Mouse (Mus musculus) midbrain, embryonic 13.5 days (tissue): ENCODE measurements around the gene Lmln. TPM values are rescaled to one million over a fixed set of nuclear protein-coding genes. Genes with fewer than 3 reads are reported as not detected.

Experiments
- ATAC-seq: fragments of 200-750 bp; cut with Nextera tagmentation; 2 replicates; pipeline ENCODE4 v1.8.0; 2017; ENCODE audit warnings: mild to moderate bottlenecking, moderate TSS enrichment, moderate library complexity
- H3K27ac ChIP-seq: fragments of 300-500 bp; sonication (generic); 2 replicates; pipeline ENCODE4 v1.5.1; 2015; ENCODE audit warnings: inconsistent platforms, mild to moderate bottlenecking, moderate library complexity
- H3K27me3 ChIP-seq: fragments of 300-500 bp; sonication (generic); 2 replicates; pipeline ENCODE4 v1.6.1; 2015; ENCODE audit warnings: mild to moderate bottlenecking, inconsistent platforms
- H3K36me3 ChIP-seq: fragments of 300-500 bp; sonication (generic); 2 replicates; pipeline ENCODE4 v1.6.1; 2015; ENCODE audit warnings: mild to moderate bottlenecking, inconsistent platforms
- H3K4me1 ChIP-seq: fragments of 300-500 bp; sonication (generic); replicated peaks from 2 replicates; pipeline ENCODE4 v1.6.1; 2015; ENCODE audit warnings: inconsistent platforms
- H3K4me2 ChIP-seq: fragments of 300-500 bp; sonication (generic); replicated peaks from 2 replicates; pipeline ENCODE4 v1.6.1; 2015; ENCODE audit warnings: moderate library complexity, mild to moderate bottlenecking, inconsistent platforms
- H3K4me3 ChIP-seq: fragments of 300-500 bp; sonication (generic); replicated peaks from 2 replicates; pipeline ENCODE4 v1.5.1; 2015; ENCODE audit warnings: mild to moderate bottlenecking, inconsistent platforms
- H3K9ac ChIP-seq: fragments of 300-500 bp; sonication (generic); replicated peaks from 2 replicates; pipeline ENCODE4 v1.6.1; 2015; ENCODE audit warnings: mild to moderate bottlenecking, inconsistent platforms
- H3K9me3 ChIP-seq: fragments of 300-500 bp; sonication (generic); 2 replicates; pipeline ENCODE4 v1.6.1; 2016; ENCODE audit warnings: mild to moderate bottlenecking, inconsistent platforms
- WGBS: fragments of 180-500 bp; shearing (Covaris S2); methylation state at CpG from one replicate; pipeline ENCODE4 v1.1.7; 2015; 5-methylcytosine and 5-hydroxymethylcytosine counted together
- polyA plus RNA-seq: library from polyadenylated mRNA; unstranded; fragments of >200 nt; fragmentation: Nextera tagmentation; extraction: Ambion mirVana; gene quantifications from 2 replicates; pipeline ENCODE4 v1.2.1, GENCODE M21; 2015

Gene Lmln
- polyA plus RNA-seq: 4.4 and 5.3 TPM in 2 replicates

DNA sequence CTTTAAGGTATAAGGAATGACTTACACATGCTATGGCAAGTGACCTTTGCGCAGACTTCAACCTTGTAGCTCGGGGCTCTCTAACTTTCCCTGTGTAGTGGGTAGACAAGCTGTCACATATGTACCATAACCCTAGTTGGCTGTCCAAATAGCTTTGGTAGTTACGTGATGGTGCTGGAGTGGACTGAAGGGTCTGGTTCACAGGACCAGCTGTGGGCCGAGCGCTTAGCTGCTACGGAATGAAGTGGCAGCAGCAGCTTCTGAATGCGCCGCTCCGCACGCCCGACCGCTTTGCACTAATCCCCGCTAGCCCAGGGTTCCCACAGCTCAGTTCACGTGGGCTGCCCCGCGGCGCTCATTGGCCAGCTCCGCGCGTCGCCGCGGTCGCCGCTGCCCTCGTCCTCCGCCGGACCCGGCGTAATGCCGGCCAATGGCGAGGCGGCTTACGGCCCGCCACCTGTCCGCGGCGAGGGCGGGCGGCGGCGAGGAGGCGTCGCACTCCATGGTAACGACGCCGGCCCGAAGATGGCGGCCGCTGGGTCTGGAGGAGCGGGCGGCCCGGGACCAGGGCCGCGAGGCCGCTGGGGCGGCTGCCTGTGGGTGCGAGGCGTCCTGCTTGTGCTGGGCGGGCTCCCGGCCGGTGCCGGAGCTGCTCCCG, at the start of gene Lmln:
TSS of gene Lmln (plus strand) at position 498 of the 658 bp plus-strand sequence.
- Histone ChIP-seq H3K9me3 (no peaks in the 10 kb centered on the region), H3K9ac (peak within 1 kb of the TSS; percentile 85), H3K4me3 (peak within 1 kb of the TSS; percentile 71), H3K27me3 (no peaks in the 10 kb centered on the region), H3K36me3 (peaks cover 39% of the 10 kb centered on the region), H3K4me2 (peak within 1 kb of the TSS; percentile 86), H3K27ac (peak within 1 kb of the TSS; percentile 83), H3K4me1 (peaks cover 40% of the 10 kb centered on the region)
- under 1% methylated on average over 60 of the region's 64 CpGs for WGBS
- peak; percentile 99 for ATAC-seq

DNA sequence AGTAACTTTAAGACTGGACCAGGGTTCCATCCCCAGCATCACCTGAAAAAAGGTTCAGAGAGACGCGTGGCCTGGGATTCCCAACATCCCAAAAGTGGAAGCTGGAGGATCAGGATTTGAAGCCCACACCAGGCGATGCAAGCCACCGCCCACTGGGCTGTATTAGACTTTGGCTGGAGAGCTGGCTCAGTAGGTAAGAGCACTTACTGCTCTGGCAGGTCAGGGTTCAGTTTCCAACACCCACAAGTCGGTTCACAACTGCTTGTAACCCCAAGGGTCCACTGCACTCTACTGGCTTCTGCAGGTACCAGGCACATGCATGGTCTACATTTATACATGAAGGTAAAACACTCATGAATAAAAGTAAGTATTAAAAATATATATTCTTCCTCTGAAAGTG, 48.5 kb upstream of the Lmln start:
- H3K9me3 ChIP-seq: no peaks in the 10 kb centered on the region
- WGBS: 94% methylated on average over 5 of the region's 5 CpGs
- H3K4me1 ChIP-seq: no peaks in the 10 kb centered on the region
- no peak overlapping the region for H3K4me2 ChIP-seq
- peaks cover 69% of the 10 kb centered on the region for H3K36me3 ChIP-seq
- H3K9ac ChIP-seq: no peak overlapping the region
- H3K27me3 ChIP-seq: no peaks in the 10 kb centered on the region
- H3K4me3 ChIP-seq: no peak overlapping the region
- ATAC-seq: no peak
- no peak overlapping the region for H3K27ac ChIP-seq

DNA sequence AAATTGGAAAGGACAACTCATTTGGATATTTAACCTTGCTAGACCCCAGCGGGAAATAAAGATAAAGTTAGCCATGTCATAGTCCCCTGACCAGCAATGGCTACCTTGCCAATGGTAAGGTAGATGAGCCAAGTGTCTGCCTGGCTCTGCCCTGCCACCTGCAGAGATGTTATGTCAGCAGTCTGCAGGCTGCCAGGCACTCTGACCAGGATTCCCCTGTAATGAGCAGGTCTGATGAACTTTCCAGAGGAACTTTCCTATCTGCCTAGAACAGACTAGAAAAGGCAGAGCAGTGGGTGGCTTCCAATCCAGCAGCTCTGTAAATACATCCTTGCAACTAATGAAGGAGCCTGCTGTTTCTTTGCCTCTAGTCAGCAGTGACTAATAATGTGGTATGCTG, 47.4 kb upstream of the Lmln start:
- H3K36me3 ChIP-seq: peaks cover 57% of the 10 kb centered on the region
- H3K9ac ChIP-seq: no peak overlapping the region
- 93% methylated on average over 1 of the region's 1 CpGs for WGBS
- H3K4me1 ChIP-seq: no peaks in the 10 kb centered on the region
- H3K27ac ChIP-seq: no peak overlapping the region
- H3K27me3 ChIP-seq: no peaks in the 10 kb centered on the region
- ATAC-seq: no peak
- no peak overlapping the region for H3K4me2 ChIP-seq
- no peaks in the 10 kb centered on the region for H3K9me3 ChIP-seq
- H3K4me3 ChIP-seq: no peak overlapping the region

DNA sequence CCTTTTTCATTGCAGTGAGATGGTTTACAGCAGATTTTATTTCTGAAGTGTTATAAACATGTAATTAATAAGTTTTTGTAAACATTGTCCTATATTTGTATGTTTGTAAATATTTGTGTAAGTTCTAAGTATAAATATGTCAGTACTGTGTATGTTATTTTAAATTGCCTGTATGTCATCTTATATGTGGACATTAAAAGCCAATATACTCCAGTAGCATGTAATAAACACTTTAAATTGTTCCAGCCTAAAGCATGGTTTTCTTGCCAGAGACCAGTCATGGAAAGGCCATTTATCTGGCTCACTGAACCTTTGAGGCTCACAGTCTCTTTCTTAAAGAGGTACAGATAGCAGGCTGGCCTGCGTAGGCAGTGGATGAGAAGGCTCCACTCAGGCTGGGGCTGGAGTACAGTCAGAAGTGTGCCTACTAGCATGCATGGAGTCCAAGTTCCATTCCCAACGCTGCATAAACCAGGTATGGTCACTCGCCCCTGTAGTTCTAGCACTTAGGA, 46.9 kb upstream of the Lmln start:
- H3K9me3 ChIP-seq: no peaks in the 10 kb centered on the region
- no peak for ATAC-seq
- H3K27ac ChIP-seq: no peak overlapping the region
- H3K36me3 ChIP-seq: peaks cover 52% of the 10 kb centered on the region
- no peak overlapping the region for H3K4me2 ChIP-seq
- WGBS: 98% methylated on average over 3 of the region's 3 CpGs
- no peaks in the 10 kb centered on the region for H3K27me3 ChIP-seq
- no peak overlapping the region for H3K9ac ChIP-seq
- H3K4me1 ChIP-seq: no peaks in the 10 kb centered on the region
- H3K4me3 ChIP-seq: no peak overlapping the region

DNA sequence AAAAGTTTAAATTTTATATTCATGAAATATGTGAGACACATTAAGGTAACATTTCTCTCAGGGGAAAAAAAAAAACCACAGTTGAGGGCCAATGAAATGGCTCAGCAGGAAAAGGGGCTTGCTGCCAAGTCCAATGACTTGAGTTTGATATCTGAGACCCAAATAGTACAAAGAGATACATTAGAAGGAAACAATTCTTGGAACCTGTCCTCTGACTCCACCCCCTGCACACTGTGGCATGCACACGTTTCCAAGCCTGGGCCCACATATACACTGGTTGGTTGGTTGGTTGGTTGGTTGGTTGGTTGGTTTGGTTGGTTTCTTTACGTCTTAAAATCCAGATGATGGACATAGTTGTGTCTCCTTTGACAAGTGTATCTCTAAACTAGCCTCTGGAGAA, 46.3 kb upstream of the Lmln start:
- no peak overlapping the region for H3K9ac ChIP-seq
- WGBS: 93% methylated on average over 2 of the region's 2 CpGs
- no peaks in the 10 kb centered on the region for H3K4me1 ChIP-seq
- H3K4me2 ChIP-seq: no peak overlapping the region
- no peaks in the 10 kb centered on the region for H3K27me3 ChIP-seq
- peaks cover 47% of the 10 kb centered on the region for H3K36me3 ChIP-seq
- no peaks in the 10 kb centered on the region for H3K9me3 ChIP-seq
- no peak overlapping the region for H3K27ac ChIP-seq
- no peak overlapping the region for H3K4me3 ChIP-seq
- ATAC-seq: no peak

DNA sequence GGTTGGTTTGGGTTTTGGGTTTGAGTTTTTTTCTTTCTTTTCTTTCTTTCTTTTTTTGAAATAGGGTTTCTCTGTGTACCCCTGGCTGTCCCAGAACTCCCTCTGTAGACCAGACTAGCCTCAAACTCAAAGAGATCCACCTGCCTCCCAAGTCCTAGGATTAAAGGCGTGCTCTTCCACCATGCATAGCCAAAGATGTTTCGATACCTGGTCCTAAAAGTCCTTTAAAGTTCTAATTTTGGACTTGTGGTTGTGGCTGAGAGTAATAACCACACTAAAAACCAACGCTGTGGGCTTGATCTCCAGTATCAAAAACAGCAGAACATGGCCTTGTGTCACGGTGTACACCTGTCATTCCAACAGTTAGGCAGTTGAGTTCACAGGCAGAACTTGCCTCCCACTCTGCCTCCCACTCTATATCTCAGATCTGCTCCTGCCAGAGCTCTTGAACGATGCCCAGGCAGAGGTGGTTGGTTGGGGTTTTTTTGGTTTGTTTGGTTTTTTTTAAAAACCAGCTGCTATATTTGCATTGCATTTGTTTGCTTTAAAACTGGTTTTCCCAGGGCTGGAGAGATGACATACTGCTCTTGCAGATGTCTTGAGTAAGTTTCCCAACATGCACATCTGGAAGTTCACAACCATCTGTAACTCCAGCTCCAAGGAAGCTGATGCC, 44.5 kb upstream of the Lmln start:
- H3K4me1 ChIP-seq: no peaks in the 10 kb centered on the region
- no peak for ATAC-seq
- peaks cover 37% of the 10 kb centered on the region for H3K36me3 ChIP-seq
- no peak overlapping the region for H3K9ac ChIP-seq
- no peaks in the 10 kb centered on the region for H3K9me3 ChIP-seq
- 95% methylated on average over 5 of the region's 5 CpGs for WGBS
- no peak overlapping the region for H3K4me3 ChIP-seq
- H3K4me2 ChIP-seq: no peak overlapping the region
- H3K27me3 ChIP-seq: no peaks in the 10 kb centered on the region
- no peak overlapping the region for H3K27ac ChIP-seq

DNA sequence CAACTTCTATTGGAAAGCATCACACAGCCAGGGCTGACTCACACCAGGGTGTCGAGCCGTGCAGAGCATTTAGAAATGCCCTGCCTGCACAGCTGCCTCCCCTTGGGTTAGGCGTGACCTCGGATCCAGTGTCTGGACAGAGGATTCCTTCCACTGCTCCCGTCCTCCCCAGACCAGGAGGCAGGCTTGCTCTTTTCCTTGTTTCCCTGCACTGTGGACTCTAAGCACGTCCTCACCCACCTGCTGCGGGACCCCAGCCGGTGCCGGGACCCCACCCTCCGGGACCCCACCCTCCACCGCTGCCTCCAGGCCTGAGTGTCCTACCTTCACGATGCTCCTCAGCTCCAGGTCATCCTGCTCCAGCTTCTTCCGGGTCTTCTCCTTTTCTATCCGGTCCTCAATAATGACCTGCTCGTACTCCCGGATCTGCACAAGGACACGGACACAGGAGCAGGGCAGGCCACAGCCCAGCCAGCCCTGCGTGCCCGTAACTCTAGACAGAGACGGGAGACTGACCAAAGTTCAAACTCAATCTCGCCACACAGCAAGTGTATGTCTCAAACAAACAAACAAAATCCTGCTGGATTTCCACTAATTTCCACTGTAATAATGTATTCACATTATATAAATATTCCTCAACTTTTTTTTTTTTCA, 43.1 kb upstream of the Lmln start:
- peaks cover 23% of the 10 kb centered on the region; the same call in 1 of the 2 replicates for H3K36me3 ChIP-seq
- no peak overlapping the region for H3K27ac ChIP-seq
- no peak for ATAC-seq
- H3K4me3 ChIP-seq: no peak overlapping the region
- WGBS: 81% methylated on average over 21 of the region's 21 CpGs
- H3K4me1 ChIP-seq: no peaks in the 10 kb centered on the region
- no peaks in the 10 kb centered on the region for H3K27me3 ChIP-seq
- no peak overlapping the region for H3K4me2 ChIP-seq
- H3K9ac ChIP-seq: no peak overlapping the region
- no peaks in the 10 kb centered on the region for H3K9me3 ChIP-seq

DNA sequence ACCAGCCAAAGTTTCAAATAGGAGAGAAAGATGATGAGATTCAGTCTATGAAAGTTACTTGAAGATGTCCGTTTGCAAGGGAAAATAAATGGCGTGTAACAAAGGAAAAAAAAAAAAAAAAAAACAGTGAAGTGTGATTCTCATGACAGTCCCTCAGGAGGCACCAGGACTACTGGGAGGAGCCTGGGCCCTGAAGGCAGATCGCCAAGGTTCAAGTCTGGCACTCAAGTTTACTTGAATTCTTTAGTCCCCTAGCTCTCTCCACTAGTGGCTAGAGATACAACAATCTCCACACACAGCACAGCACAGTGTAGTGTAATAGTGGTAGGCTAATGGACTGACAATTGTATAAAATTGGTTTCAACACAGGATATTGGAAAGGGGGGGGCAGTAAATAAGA, 40.9 kb upstream of the Lmln start:
- Histone ChIP-seq H3K36me3 (peaks cover 8% of the 10 kb centered on the region; the same call in 1 of the 2 replicates), H3K4me1 (no peaks in the 10 kb centered on the region), H3K27me3 (no peaks in the 10 kb centered on the region), H3K4me2 (no peak overlapping the region), H3K9me3 (no peaks in the 10 kb centered on the region), H3K9ac (no peak overlapping the region), H3K27ac (no peak overlapping the region), H3K4me3 (no peak overlapping the region)
- no peak for ATAC-seq
- 84% methylated on average over 3 of the region's 3 CpGs for WGBS

DNA sequence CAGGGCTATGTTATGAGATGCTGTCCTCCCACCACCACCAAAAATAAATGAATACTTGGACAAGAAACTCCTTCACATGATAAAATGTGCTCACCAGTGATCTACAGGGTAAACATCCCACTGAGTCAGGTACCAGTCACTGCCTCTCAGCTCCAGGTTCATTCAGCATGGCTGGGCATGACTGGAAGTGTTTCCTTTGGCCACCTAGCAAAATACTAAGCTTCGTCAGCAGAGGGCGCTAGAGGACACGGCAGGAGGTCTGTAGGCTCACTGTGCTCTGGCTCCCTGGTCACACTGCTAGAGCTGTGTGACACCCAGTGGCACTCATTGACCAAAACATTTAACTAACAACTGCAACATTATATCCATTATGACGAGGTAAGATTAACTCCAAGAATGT, 38.6 kb upstream of the Lmln start:
- no peak overlapping the region for H3K4me2 ChIP-seq
- H3K4me1 ChIP-seq: no peaks in the 10 kb centered on the region
- peak; percentile 75 for ATAC-seq
- H3K4me3 ChIP-seq: no peak overlapping the region
- H3K9ac ChIP-seq: no peak overlapping the region
- no peak overlapping the region for H3K27ac ChIP-seq
- H3K9me3 ChIP-seq: no peaks in the 10 kb centered on the region
- WGBS: 6% methylated on average over 4 of the region's 4 CpGs
- no peaks in the 10 kb centered on the region for H3K36me3 ChIP-seq
- no peaks in the 10 kb centered on the region for H3K27me3 ChIP-seq

DNA sequence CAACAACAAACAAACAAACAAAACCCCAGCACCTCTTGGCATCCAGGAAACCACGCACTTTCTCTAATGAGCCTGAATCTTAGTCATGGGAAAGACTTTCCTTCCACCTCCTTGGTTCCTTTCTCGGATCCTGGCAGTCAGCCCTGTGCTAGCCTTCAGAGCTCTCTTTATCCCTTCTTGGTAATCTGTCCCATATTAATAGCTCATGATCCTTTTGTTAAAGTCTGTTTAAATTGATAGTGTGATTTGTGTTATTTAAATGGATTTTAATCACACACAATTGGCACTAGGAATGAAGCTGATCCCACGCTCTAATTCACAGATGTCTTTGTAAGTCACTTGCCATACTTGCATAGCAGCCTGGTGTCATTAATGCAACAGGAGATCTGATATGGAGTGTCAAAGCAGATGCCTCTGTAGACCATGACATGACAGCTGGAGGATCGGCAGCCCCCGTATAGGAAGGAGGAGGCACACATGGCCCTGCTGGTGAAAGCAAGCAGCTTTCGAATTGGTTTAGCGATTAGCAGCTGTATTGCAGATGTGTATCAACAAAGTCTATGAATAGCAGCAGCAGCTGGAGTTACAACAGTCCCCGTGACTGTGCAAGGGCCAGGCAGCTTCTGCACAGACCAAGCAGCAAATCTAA, 37.7 kb upstream of the Lmln start:
- H3K36me3 ChIP-seq: no peaks in the 10 kb centered on the region
- H3K4me2 ChIP-seq: no peak overlapping the region
- 82% methylated on average over 8 of the region's 8 CpGs for WGBS
- H3K4me3 ChIP-seq: no peak overlapping the region
- H3K9me3 ChIP-seq: no peaks in the 10 kb centered on the region
- H3K27ac ChIP-seq: no peak overlapping the region
- no peak overlapping the region for H3K9ac ChIP-seq
- no peaks in the 10 kb centered on the region for H3K4me1 ChIP-seq
- no peaks in the 10 kb centered on the region for H3K27me3 ChIP-seq
- no peak for ATAC-seq

DNA sequence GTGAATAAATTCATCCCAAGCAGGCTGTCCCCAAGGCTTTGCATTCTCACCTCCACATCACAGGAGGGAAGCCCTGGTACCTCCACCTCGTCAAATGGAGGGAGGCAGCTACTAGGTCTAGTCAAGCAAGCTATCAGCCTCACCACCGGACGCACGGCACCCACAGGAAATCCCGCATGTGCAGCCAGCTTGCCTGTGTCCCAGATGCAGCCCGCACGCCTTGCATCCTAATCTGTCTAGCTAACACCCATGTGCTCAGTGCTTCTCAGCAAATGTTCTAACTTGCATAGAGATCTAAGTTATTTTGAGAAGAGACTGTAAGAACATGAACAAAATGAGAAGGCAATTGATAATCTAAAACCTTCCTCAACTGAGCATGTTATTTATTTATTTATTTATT, 36.0 kb upstream of the Lmln start:
- no peaks in the 10 kb centered on the region for H3K9me3 ChIP-seq

DNA sequence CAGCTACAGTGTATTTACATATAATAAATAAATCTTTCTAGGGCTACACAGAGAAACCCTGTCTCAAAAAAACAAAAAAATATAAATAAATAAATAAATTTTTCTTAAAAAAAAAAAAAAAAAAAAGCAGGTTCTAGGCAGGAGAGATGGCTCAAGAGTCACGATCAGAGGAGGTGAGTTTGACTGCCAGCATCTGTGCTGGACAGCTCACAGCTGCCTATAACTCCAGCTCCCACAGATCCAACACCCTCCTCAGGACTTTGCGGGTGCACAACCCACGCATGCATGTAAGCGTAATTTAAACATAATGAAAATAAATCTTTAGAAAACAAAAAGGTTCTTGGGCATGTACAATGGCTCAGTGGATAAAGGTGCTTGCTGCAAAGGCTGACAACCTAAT, 26.3 kb upstream of the Lmln start:
- no peak for ATAC-seq
- no peaks in the 10 kb centered on the region for H3K9me3 ChIP-seq
- WGBS: 95% methylated on average over 4 of the region's 4 CpGs

More for the DNA sequence above, 36.0 kb upstream of the Lmln start:
- no peak overlapping the region for H3K4me3 ChIP-seq
- H3K27ac ChIP-seq: no peak overlapping the region
- H3K4me1 ChIP-seq: no peaks in the 10 kb centered on the region
- no peaks in the 10 kb centered on the region for H3K36me3 ChIP-seq
- 91% methylated on average over 7 of the region's 7 CpGs for whole genome bisulfite sequencing
- no peak overlapping the region for H3K4me2 ChIP-seq
- H3K27me3 ChIP-seq: no peaks in the 10 kb centered on the region
- H3K9ac ChIP-seq: no peak overlapping the region
- no peak for ATAC-seq

More for the DNA sequence above, 26.3 kb upstream of the Lmln start:
- Histone ChIP-seq H3K36me3 (no peaks in the 10 kb centered on the region), H3K4me1 (no peaks in the 10 kb centered on the region), H3K4me2 (no peak overlapping the region), H3K27me3 (no peaks in the 10 kb centered on the region), H3K27ac (no peak overlapping the region), H3K9ac (no peak overlapping the region), H3K4me3 (no peak overlapping the region)
